Mouse (Mus musculus): ENCODE results near the gene Smg8. TPM values are rescaled to one million over a fixed set of nuclear protein-coding genes. Genes with fewer than 3 reads are reported as not detected.

Smg8 gene
- 11.9 and 13.7 TPM in 2 replicates for polyA plus RNA-seq (2015; fragmentation: Nextera tagmentation; extraction: Ambion mirVana)

GRCm38 (mm10) chr11:87086290-87086984, at the start of gene Smg8:
Gene Smg8, minus strand, starts transcription at chr11:87086774.
- Histone ChIP-seq H3K4me1 (peaks cover 32% of the 10 kb centered on the region), H3K4me3 (peak within 1 kb of the TSS; percentile 84), H3K27ac (replicated peaks) (peak within 1 kb of the TSS; percentile 74), H3K9me3 (no peaks in the 10 kb centered on the region), H3K27me3 (replicated peaks) (no peaks in the 10 kb centered on the region), H3K9ac (peak within 1 kb of the TSS; percentile 91), H3K36me3 (peaks cover 60% of the 10 kb centered on the region), H3K4me2 (peak within 1 kb of the TSS; percentile 95)
- under 1% methylated on average over 43 of the region's 43 CpGs for WGBS
- peak; percentile 66; the same call in 1 of the 2 replicates for ATAC-seq (ENCODE audit: extremely low read depth, insufficient number of reproducible peaks, low FRiP score, low TSS enrichment)

GRCm38 (mm10) chr11:87136233-87136632, 49.7 kb upstream of the Smg8 start:
- 92% methylated on average over 4 of the region's 4 CpGs for WGBS
- Histone ChIP-seq H3K27me3 (replicated peaks) (no peaks in the 10 kb centered on the region), H3K36me3 (peaks cover 33% of the 10 kb centered on the region), H3K4me3 (no peak overlapping the region), H3K4me1 (no peaks in the 10 kb centered on the region), H3K9ac (no peak overlapping the region), H3K4me2 (no peak overlapping the region), H3K27ac (replicated peaks) (no peak overlapping the region), H3K9me3 (no peaks in the 10 kb centered on the region)
- no peak for ATAC-seq (ENCODE audit: extremely low read depth, insufficient number of reproducible peaks, low FRiP score, low TSS enrichment)

DNA sequence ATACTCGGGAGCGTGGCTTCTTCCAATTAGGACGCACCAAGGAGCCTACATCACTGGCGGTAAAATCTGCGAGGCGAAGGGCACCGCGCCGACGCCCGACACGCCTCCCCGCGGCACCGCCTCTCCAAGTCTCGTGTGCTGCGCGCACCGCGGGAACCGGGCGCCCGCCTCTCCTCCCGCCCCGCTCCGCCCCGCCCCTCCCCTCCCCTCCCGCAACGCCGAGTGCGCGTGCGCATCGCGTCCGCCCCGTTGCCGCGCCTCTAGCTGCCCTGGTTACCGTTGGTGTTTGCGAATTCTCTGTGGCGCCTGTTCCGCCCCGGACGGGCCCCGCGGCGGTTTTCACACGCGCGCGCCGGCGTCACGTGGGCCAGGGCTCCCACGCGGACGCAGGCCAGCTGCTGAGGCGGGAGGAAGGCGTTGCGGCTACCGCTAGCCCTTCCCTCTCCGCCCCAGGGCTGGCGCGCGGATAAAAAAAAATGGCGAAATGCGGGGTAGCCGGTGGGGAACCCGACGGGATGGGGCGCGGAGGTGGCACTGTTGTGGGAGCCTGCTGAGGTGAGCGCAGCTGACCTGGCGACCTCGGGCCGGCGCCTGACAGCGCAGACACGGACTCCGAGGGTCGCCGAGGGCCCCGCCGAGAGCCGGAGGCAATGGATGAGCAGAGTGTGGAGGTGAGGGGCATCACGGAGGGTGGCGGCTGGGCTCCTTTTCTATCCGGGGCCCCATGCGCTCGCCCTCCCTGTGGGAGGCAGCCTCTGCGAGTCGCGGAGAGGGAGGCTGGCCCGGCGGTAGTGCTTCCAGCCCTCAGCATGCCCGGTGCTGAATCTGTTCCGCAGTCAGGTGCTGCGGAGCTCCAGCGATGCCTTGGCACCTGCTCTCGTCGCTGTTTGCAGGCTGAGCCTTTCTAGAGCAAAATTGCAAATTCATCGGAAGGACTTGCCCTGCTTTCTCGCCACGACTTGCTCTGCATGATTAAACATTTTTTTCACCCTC, 40.5 kb upstream of the Smg8 start, which contains the start of gene Trim37:
Gene Trim37 (plus strand): TSS at position 254 of the 993 bp plus-strand sequence.
- peak; percentile 94 for ATAC-seq (ENCODE audit: extremely low read depth, insufficient number of reproducible peaks, low FRiP score, low TSS enrichment)
- peak within 1 kb of the TSS; percentile 80 for H3K4me2 ChIP-seq
- under 1% methylated on average over 92 of the region's 105 CpGs for WGBS

DNA sequence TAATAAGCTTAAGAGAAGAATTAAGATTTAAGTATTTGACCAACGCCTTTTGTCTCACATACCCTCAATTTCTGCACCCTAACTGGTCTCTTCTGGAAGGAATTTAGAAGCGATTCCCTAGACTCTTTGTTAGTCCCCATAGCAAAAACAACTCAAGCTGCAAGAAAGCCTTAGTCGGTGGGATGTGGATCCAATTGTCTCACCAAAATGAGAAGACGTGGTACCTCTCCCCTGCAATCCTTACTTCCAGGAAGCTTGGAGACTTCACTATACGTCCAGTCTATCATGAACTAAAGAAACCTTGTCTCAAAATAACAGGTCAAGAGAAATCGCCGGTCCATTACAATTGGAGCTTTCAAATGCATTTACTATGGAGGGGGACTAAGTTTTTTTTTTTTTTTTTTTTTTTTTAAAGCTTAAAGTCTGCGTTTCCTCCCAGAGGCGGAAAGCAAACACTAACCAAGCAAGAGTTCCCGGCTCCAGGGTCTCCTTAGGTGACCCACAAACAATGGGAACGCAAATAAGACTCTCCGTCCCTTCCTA, 39.8 kb upstream of the Smg8 start:
- 2% methylated on average over 12 of the region's 12 CpGs for WGBS
- no peak for ATAC-seq (ENCODE audit: extremely low read depth, insufficient number of reproducible peaks, low FRiP score, low TSS enrichment)
- no peaks in the 10 kb centered on the region for H3K9me3 ChIP-seq
- H3K27ac ChIP-seq (replicated peaks) = peak overlapping the region; percentile 94
- H3K4me1 ChIP-seq = peaks cover 19% of the 10 kb centered on the region
- H3K4me2 ChIP-seq = peak overlapping the region; percentile 80
- H3K27me3 ChIP-seq (replicated peaks) = no peaks in the 10 kb centered on the region
- H3K9ac ChIP-seq = peak overlapping the region; percentile 86
- H3K4me3 ChIP-seq = peak overlapping the region; percentile 96
- H3K36me3 ChIP-seq = peaks cover 46% of the 10 kb centered on the region

More for the DNA sequence above, 40.5 kb upstream of the Smg8 start, which contains the start of gene Trim37:
- H3K9me3 ChIP-seq = no peaks in the 10 kb centered on the region
- H3K27me3 ChIP-seq (replicated peaks) = no peaks in the 10 kb centered on the region
- peaks cover 19% of the 10 kb centered on the region for H3K4me1 ChIP-seq
- H3K4me3 ChIP-seq = peak within 1 kb of the TSS; percentile 96
- peaks cover 40% of the 10 kb centered on the region for H3K36me3 ChIP-seq
- peak within 1 kb of the TSS; percentile 86 for H3K9ac ChIP-seq
- peak within 1 kb of the TSS; percentile 94 for H3K27ac ChIP-seq (replicated peaks)

GRCm38 (mm10) chr11:87125562-87125961, 39.0 kb upstream of the Smg8 start:
- Histone ChIP-seq H3K9ac (peak overlapping the region; percentile 53; the same call in 1 of the 2 replicates), H3K27me3 (replicated peaks) (no peaks in the 10 kb centered on the region), H3K4me1 (peaks cover 19% of the 10 kb centered on the region), H3K4me3 (0 out of 2 replicates have a peak overlapping the region, but pooled peaks have one; percentile 96), H3K4me2 (peak overlapping the region; percentile 80), H3K27ac (replicated peaks) (no peak overlapping the region), H3K9me3 (no peaks in the 10 kb centered on the region), H3K36me3 (peaks cover 49% of the 10 kb centered on the region)
- ATAC-seq (ENCODE audit: extremely low read depth, insufficient number of reproducible peaks, low FRiP score, low TSS enrichment) = no peak
- 53% methylated on average over 4 of the region's 4 CpGs for whole genome bisulfite sequencing

DNA sequence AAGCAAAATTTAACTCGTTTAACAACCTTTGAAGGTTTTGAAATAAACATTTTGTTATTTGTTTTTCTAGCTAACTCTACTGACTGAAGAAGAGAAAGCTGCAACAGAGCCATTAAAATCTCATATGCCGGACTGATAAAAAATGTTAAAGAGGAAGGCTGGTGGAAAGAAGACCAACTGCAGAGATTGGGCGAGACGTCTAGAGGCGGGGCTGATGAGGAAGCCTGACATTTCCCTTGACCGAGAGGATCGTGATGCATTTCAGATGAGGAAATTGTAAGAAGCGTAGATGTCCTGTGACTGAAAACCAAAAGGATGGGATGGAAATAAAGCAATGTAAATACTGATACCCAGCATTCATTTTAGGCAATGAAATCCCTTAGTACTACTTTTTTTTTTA, 35.3 kb upstream of the Smg8 start:
- Histone ChIP-seq H3K4me1 (peaks cover 6% of the 10 kb centered on the region), H3K9me3 (no peaks in the 10 kb centered on the region), H3K9ac (no peak overlapping the region), H3K27me3 (replicated peaks) (no peaks in the 10 kb centered on the region), H3K27ac (replicated peaks) (no peak overlapping the region), H3K4me2 (no peak overlapping the region), H3K4me3 (no peak overlapping the region), H3K36me3 (peaks cover 74% of the 10 kb centered on the region)
- 76% methylated on average over 8 of the region's 8 CpGs for WGBS
- ATAC-seq (ENCODE audit: extremely low read depth, insufficient number of reproducible peaks, low FRiP score, low TSS enrichment) = no peak

- Histone ChIP-seq H3K27ac (replicated peaks) (peak overlapping the region; percentile 98), H3K4me1 (peaks cover 35% of the 10 kb centered on the region), H3K9me3 (no peaks in the 10 kb centered on the region), H3K36me3 (peaks cover 45% of the 10 kb centered on the region), H3K27me3 (replicated peaks) (no peaks in the 10 kb centered on the region), H3K9ac (peak overlapping the region; percentile 98), H3K4me3 (peak overlapping the region; percentile 96), H3K4me2 (peak overlapping the region; percentile 76)
- ATAC-seq (ENCODE audit: extremely low read depth, insufficient number of reproducible peaks, low FRiP score, low TSS enrichment) = no peak
- 7% methylated on average over 9 of the region's 9 CpGs for WGBS
These were observed 23.8 kb upstream of the Smg8 start for GRCm38 (mm10) chr11:87110172-87110909.

DNA sequence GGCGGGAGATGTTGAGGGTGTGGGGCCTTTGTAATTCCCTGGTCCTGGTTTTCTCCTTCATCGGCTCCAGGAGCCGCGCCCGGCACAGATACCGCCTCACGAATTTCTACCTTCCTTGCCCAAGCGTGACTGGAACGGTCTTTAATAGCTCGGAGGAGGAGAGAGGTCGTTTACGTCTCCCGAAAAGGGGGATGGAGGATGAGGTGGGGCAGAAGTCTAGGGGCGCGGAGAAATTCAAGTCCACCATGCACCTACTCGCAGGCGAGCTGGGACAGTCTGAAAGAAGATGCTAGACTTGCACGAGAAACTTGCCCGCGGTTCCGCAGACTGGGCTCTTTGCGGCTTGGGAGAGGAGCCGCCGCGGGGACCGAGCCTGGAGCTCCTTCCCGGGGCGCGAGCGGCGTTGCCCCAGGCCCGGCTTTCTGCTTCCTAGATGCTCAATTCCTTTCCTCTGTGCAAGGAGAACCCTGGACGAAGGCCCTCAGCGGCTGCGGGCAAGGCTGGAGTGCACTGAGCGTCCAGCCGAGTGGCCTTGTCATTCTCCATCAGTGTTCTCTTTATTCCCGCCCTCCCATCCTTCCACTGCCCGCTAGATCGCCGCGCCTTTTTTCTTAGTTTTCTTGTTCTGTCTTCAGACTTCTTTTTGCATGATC, 23.1 kb upstream of the Smg8 start:
- ATAC-seq (ENCODE audit: extremely low read depth, insufficient number of reproducible peaks, low FRiP score, low TSS enrichment) = no peak
- H3K4me1 ChIP-seq = peaks cover 35% of the 10 kb centered on the region
- H3K4me2 ChIP-seq = peak overlapping the region; percentile 76
- peak overlapping the region; percentile 98 for H3K9ac ChIP-seq
- peaks cover 45% of the 10 kb centered on the region for H3K36me3 ChIP-seq
- peak overlapping the region; percentile 98 for H3K27ac ChIP-seq (replicated peaks)
- under 1% methylated on average over 42 of the region's 42 CpGs for WGBS
- H3K4me3 ChIP-seq = peak overlapping the region; percentile 96
- H3K27me3 ChIP-seq (replicated peaks) = no peaks in the 10 kb centered on the region
- H3K9me3 ChIP-seq = no peaks in the 10 kb centered on the region

GRCm38 (mm10) chr11:87108755-87109518, 22.4 kb upstream of the Smg8 start, which contains the start of gene Ska2:
Gene Ska2, plus strand, starts transcription at chr11:87109234.
- WGBS = under 1% methylated on average over 40 of the region's 40 CpGs
- H3K27ac ChIP-seq (replicated peaks) = peak within 1 kb of the TSS; percentile 98
- peaks cover 35% of the 10 kb centered on the region for H3K4me1 ChIP-seq

More at GRCm38 (mm10) chr11:87108755-87109518, 22.4 kb upstream of the Smg8 start, which contains the start of gene Ska2:
- H3K4me3 ChIP-seq = peak within 1 kb of the TSS; percentile 96
- peak within 1 kb of the TSS; percentile 77 for H3K4me2 ChIP-seq
- peak; percentile 96 for ATAC-seq (ENCODE audit: extremely low read depth, insufficient number of reproducible peaks, low FRiP score, low TSS enrichment)
- H3K36me3 ChIP-seq = peaks cover 45% of the 10 kb centered on the region
- H3K9ac ChIP-seq = peak within 1 kb of the TSS; percentile 98
- no peaks in the 10 kb centered on the region for H3K27me3 ChIP-seq (replicated peaks)
- no peaks in the 10 kb centered on the region for H3K9me3 ChIP-seq

Measured in heart, embryonic 13.5 days (tissue).